Mouse (Mus musculus) heart, postnatal 4 days (tissue): ENCODE data around the gene March8. TPM values are rescaled to one million over a fixed set of nuclear protein-coding genes. Genes with fewer than 3 reads are reported as not detected.

Experiments
- DNase-seq: peaks from one replicate; pipeline ENCODE4 v3.0.0; 2021
- total RNA-seq, 2 experiments: library from RNA; stranded (reverse); gene quantifications; 2 replicates each; pipeline ENCODE4 v1.2.3; 2021

Gene March8
- total RNA-seq, 2 experiments from 2014 or later, result 42.2 to 43.0 TPM

GRCm38 (mm10) chr6:116374136-116374535, 36.3 kb downstream of the March8 start:
- DNase-seq, result no peak

DNA sequence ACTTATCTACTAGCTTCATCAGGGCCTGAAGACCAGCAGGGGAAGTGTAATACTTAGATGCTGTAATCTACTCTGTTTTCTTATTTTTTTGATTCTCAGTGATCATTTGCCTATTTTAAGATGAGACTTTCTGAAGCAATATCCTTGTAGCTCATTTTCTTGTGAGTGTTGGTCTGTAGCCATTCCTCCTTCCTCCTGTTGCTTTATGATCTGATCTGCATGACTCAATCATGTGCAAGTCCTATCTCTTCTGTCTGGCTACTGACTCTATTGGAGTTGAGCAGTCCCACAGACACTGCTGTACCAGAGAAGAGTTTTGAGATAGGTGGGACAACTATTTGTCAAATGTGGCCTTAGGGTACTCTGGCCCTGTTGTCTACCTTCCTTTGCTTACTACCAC, 36.8 kb downstream of the March8 start:
- DNase-seq, result no peak

DNA sequence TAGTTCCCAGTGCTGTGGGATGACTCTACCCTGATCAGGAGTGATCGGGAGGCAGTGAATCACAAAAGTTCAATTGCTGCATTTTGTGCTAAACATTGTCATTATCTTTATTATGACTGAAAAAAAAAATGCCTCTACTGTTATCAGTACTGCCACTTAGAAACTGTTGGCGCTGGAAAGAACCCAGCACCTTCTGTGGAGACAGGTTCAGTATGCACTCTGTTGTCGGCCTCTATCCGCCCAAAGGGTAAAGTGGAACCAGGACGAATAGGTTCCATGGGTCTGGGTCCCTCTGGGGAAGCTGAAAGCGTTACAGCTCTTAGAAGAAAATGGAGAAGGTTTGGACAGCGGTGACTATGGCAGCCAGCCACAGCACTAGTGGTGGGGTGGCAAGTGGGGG, 41.1 kb downstream of the March8 start:
- no peak for DNase-seq

DNA sequence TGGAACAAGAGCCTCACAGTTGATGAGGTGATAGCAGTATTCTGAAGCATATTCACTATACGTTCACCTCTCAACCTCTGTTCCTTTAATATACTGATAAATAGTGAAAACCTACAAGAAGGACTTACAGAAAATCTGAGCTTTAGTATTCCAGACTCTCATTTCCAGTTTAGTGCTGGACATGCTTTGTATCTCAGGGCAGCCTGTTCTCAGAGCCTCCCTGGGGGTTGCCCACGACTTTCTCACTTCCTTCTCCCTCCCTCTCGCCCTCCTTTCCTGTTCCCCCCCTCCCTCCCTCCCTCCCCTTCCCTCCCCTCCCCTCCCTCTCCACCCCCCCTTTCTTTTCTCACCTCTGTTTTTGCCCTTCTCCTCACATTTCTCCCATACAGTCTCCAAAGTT, 42.3 kb downstream of the March8 start:
- no peak for DNase-seq

GRCm38 (mm10) chr6:116381605-116382004, 43.8 kb downstream of the March8 start:
- DNase-seq, result no peak

GRCm38 (mm10) chr6:116383582-116383981, 45.8 kb downstream of the March8 start:
- no peak for DNase-seq

DNA sequence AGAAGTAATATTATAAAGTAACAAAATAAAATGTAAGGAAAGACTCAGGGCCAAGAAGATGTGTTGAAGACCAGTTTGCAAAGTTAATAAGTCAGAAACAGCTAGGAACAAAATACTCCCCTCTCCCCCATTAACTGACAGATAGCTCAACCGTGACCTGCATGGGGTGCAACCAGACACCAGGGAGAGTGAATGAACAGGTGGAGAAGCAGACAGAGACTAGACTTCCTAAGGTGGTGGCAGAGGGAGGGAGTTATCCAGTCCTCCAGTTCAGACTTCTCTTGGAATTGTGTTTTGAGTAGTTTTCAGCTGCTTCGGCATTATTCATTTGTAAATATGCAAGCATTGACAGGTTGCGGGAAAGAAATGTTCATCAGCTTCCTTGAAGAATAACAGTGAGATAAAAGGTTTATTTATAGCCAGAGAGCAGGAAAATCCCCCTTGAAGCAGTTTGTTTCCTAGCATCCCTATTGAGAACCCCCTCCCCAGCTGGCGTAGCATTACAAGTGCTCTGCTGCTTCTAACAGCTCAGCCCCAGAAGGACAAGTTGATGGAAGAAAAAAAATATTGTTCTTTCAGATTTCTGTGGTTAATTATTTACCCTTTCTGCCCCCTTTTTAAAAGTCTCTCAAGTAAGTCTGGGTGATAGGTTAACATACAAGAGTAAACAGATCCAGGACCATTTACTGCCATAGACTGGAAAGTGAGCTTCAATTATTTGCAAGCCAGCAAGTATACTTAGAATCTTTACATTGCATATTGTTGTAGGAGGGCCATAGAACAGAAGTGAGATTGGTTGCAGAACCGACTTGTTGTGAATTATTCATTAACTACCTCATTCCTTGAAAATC, 47.6 kb downstream of the March8 start:
- DNase-seq, result no peak

- DNase-seq, result no peak
These were observed 48.2 kb downstream of the March8 start for GRCm38 (mm10) chr6:116386045-116386415.

DNA sequence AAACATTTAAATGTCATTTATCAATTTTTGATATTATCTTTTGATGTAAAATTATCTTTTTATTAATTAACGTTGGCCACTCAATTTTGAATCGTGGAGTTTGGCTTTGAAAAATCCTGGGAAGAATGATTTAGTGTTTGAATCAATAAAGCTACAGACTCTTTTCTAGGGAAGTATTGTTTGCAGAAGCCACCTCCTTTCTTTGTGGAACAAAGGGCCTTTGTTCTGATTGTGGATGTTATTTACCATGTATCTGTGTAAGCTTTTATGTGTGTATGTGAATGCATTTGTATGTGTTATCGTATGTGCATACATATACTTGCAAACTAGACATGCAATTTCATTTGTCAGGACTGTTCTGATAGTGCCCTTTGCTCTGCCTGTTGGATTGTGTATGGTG, 48.7 kb downstream of the March8 start:
- no peak for DNase-seq

DNA sequence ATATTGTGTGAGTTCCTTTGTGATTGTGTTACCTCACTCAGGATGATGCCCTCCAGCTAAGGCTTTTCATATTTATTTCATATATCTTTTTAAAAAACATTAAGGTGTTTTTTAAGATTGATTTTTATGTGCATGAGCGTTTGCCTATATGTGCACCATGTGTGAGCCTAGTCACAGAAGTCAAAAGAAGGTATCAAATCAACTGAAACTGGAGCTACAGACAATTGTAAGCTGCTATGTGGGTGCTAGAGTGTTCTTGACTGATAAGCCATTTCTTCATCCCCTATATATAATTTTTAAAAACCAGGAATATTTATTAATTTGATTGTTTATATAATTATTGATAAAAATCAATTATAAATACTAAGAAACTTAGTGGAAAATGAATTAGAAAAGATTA, 50.2 kb downstream of the March8 start:
- DNase-seq, result no peak

- DNase-seq, result no peak
These were observed 51.7 kb downstream of the March8 start for GRCm38 (mm10) chr6:116389481-116389880.

GRCm38 (mm10) chr6:116394916-116395648, 57.3 kb downstream of the March8 start:
- no peak for DNase-seq

GRCm38 (mm10) chr6:116397621-116398020, 59.8 kb downstream of the March8 start:
- no peak for DNase-seq

GRCm38 (mm10) chr6:116398136-116398535, 60.3 kb downstream of the March8 start:
- no peak for DNase-seq

- no peak for DNase-seq
These were observed 64.1 kb downstream of the March8 start for GRCm38 (mm10) chr6:116401746-116402423.

GRCm38 (mm10) chr6:116402426-116402825, 64.6 kb downstream of the March8 start:
- no peak for DNase-seq

- no peak for DNase-seq
These were observed 67.4 kb downstream of the March8 start for GRCm38 (mm10) chr6:116405243-116405642.

GRCm38 (mm10) chr6:116405715-116406114, 67.9 kb downstream of the March8 start:
- no peak for DNase-seq

DNA sequence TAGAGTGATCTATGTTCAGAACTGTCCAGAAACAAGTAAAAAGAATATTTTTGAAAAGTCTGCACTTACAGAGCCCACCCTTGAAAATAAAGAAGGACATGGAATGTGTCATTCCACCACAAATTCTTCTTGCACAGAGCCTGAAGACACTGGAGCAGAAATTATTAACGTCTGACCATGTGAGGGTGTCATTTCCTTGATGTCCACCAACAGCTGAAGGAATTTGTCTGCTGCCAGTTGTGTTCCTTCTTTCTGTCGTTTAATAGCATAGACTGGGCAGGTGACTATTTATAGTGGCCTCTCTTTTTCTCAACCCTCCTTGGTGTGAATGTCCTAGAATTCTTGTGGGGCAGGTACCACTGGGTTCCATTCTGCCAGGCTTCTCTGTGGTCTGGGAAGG, 68.3 kb downstream of the March8 start:
- no peak for DNase-seq

GRCm38 (mm10) chr6:116406680-116407079, 68.9 kb downstream of the March8 start:
- DNase-seq, result no peak

- no peak for DNase-seq
These were observed 69.4 kb downstream of the March8 start for GRCm38 (mm10) chr6:116407216-116407615.

- no peak for DNase-seq
These were observed 70.3 kb downstream of the March8 start for GRCm38 (mm10) chr6:116407956-116408657.

DNA sequence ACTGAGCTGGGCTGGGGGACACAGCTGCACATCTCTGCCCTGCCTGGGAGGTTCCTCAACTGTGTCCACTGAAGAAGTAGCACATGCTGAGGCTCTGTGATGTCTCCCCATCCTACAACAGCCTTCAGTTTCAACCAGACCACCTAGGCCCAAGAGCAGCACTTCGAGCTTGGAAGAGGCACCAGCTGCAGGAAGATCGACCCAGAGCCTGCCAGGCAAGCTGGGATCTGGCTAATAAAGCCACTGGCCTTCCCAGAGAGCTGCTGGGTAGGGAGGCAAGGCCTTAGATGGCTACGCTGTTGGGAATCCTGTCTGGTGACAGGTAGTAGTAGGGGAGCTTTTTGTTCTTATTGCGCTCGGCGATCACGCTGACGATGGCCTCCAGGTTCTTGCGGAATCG, 72.6 kb downstream of the March8 start:
- no peak for DNase-seq
